Mouse (Mus musculus) hindbrain, embryonic 16.5 days (tissue): ENCODE results near the gene 4921536K21Rik. TPM values are rescaled to one million over a fixed set of nuclear protein-coding genes. Genes with fewer than 3 reads are reported as not detected.
"Not testable (repeated sequence)": the region's sequence is repeated elsewhere in the genome, so short reads cannot be mapped to it uniquely, and the experiment has no call there.

ENCODE experiments used
- ATAC-seq: fragments of 200-750 bp; cut with Nextera tagmentation; 2 replicates; pipeline ENCODE4 v1.8.0; 2017; ENCODE audit warnings: moderate TSS enrichment, moderate library complexity
- H3K27ac ChIP-seq: fragments of 300-500 bp; sonication (generic); 2 replicates; pipeline ENCODE4 v1.5.1; 2014; ENCODE audit warnings: low read depth, mild to moderate bottlenecking, control low read depth, low read length, moderate library complexity
- H3K27me3 ChIP-seq: fragments of 300-500 bp; sonication (generic); replicated peaks from 2 replicates; pipeline ENCODE4 v1.6.1; 2014; ENCODE audit warnings: low read length; ENCODE audit not compliant: control insufficient read depth, insufficient read depth
- H3K36me3 ChIP-seq: fragments of 300-500 bp; sonication (generic); 2 replicates; pipeline ENCODE4 v1.6.1; 2014; ENCODE audit warnings: mild to moderate bottlenecking, low read length, moderate library complexity, mixed read lengths; ENCODE audit not compliant: control insufficient read depth, insufficient read depth
- H3K4me1 ChIP-seq: fragments of 300-500 bp; sonication (generic); 2 replicates; pipeline ENCODE4 v1.6.1; 2014; ENCODE audit warnings: low read depth, low read length; ENCODE audit not compliant: control insufficient read depth, insufficient read depth
- H3K4me2 ChIP-seq: fragments of 300-500 bp; sonication (generic); 2 replicates; pipeline ENCODE4 v1.6.1; 2014; ENCODE audit warnings: mild to moderate bottlenecking, low read length, control low read depth, moderate library complexity
- H3K4me3 ChIP-seq: fragments of 300-500 bp; sonication (generic); 2 replicates; pipeline ENCODE4 v1.5.1; 2014; ENCODE audit warnings: mild to moderate bottlenecking, low read length, control low read depth, moderate library complexity
- H3K9ac ChIP-seq: fragments of 300-500 bp; sonication (generic); 2 replicates; pipeline ENCODE4 v1.6.1; 2014; ENCODE audit warnings: low read depth, mild to moderate bottlenecking, control low read depth, low read length, moderate library complexity
- H3K9me3 ChIP-seq: fragments of 300-500 bp; sonication (generic); 2 replicates; pipeline ENCODE4 v1.6.1; 2014; ENCODE audit warnings: mild to moderate bottlenecking, low read length, moderate library complexity; ENCODE audit not compliant: control insufficient read depth
- WGBS: fragments of 180-500 bp; shearing (Covaris S2); extraction: QIAGEN DNeasy Blood & Tissue Kit; methylation state at CpG from one replicate; pipeline ENCODE4 v1.1.7; 2014; 5-methylcytosine and 5-hydroxymethylcytosine counted together
- polyA plus RNA-seq: library from polyadenylated mRNA; unstranded; fragments of >200 nt; fragmentation: Nextera tagmentation; extraction: Ambion mirVana; gene quantifications from 2 replicates; pipeline ENCODE4 v1.2.1, GENCODE M21; 2015

4921536K21Rik gene
- polyA plus RNA-seq, 1 experiment from 2014 or later, result 0.88 TPM

DNA sequence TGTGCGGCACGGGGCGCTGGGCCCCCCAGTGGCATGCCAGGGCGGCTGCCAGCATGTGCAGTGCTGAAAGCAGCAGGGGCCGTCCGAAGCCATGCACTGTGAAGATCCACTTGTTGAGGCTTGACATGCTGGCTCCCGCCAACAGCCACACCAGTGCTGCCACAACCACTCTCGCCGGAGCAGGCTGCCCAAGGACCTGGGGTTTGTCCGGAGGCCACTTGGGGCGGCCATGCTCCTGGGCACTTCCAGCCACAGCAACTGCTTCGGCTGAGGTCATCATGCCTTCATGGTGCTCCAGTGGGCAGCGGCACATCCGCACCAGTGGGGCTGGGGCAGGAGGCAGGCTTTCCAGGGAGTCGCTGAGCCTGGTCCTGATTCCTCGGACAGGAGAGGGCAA lies 18.0 kb upstream of the 4921536K21Rik start:
- peak overlapping the region; percentile 88 for H3K27ac ChIP-seq
- H3K4me1 ChIP-seq, result peaks cover 49% of the 10 kb centered on the region
- peak overlapping the region; percentile 78 for H3K4me3 ChIP-seq
- no peaks in the 10 kb centered on the region for H3K27me3 ChIP-seq
- 3% methylated on average over 16 of the region's 16 CpGs for WGBS
- no peaks in the 10 kb centered on the region for H3K9me3 ChIP-seq
- peak; percentile 18 for ATAC-seq
- H3K4me2 ChIP-seq, result peak overlapping the region; percentile 94
- H3K36me3 ChIP-seq, result no peaks in the 10 kb centered on the region
- H3K9ac ChIP-seq, result peak overlapping the region; percentile 79

GRCm38 (mm10) chr11:3912100-3912874 lies 17.4 kb upstream of the 4921536K21Rik start:
- Histone ChIP-seq H3K9me3 (no peaks in the 10 kb centered on the region), H3K36me3 (peaks cover under 1% of the 10 kb centered on the region; the same call in 1 of the 2 replicates), H3K4me2 (peak overlapping the region; percentile 94), H3K9ac (peak overlapping the region; percentile 79), H3K27ac (peak overlapping the region; percentile 88), H3K4me1 (peaks cover 49% of the 10 kb centered on the region), H3K4me3 (peak overlapping the region; percentile 78), H3K27me3 (no peaks in the 10 kb centered on the region)
- peak; percentile 13 for ATAC-seq
- WGBS, result 10% methylated on average over 19 of the region's 19 CpGs

- ATAC-seq, H3K27me3 ChIP-seq, H3K27ac ChIP-seq, H3K9ac ChIP-seq, H3K9me3 ChIP-seq, H3K36me3 ChIP-seq: not testable (repeated sequence)
- peak overlapping the region; percentile 94 for H3K4me2 ChIP-seq
- peak overlapping the region; percentile 24 for H3K4me3 ChIP-seq
- WGBS, result 91% methylated on average over 5 of the region's 6 CpGs
- peaks cover 49% of the 10 kb centered on the region for H3K4me1 ChIP-seq
Observed at GRCm38 (mm10) chr11:3911440-3911839, 16.5 kb upstream of the 4921536K21Rik start.

- Histone ChIP-seq H3K27ac (no peak overlapping the region), H3K9ac (peak overlapping the region; percentile 43), H3K4me2 (peak overlapping the region; percentile 94), H3K4me1 (peaks cover 49% of the 10 kb centered on the region), H3K4me3 (peak overlapping the region; percentile 24), H3K9me3 (no peaks in the 10 kb centered on the region), H3K27me3 (no peaks in the 10 kb centered on the region), H3K36me3 (peaks cover 3% of the 10 kb centered on the region; the same call in 1 of the 2 replicates)
- WGBS, result 58% methylated on average over 5 of the region's 5 CpGs
- ATAC-seq, result no peak
Observed at GRCm38 (mm10) chr11:3910513-3911310, 15.8 kb upstream of the 4921536K21Rik start.

GRCm38 (mm10) chr11:3909236-3909635 lies 14.3 kb upstream of the 4921536K21Rik start:
- peak overlapping the region; percentile 25 for H3K4me2 ChIP-seq
- no peaks in the 10 kb centered on the region for H3K9me3 ChIP-seq
- peaks cover 46% of the 10 kb centered on the region for H3K4me1 ChIP-seq
- H3K27ac ChIP-seq, result no peak overlapping the region
- 94% methylated on average over 4 of the region's 4 CpGs for WGBS
- H3K36me3 ChIP-seq, result peaks cover 3% of the 10 kb centered on the region; the same call in 1 of the 2 replicates
- no peak overlapping the region for H3K9ac ChIP-seq
- H3K27me3 ChIP-seq, result no peaks in the 10 kb centered on the region
- ATAC-seq, result no peak
- H3K4me3 ChIP-seq, result no peak overlapping the region

DNA sequence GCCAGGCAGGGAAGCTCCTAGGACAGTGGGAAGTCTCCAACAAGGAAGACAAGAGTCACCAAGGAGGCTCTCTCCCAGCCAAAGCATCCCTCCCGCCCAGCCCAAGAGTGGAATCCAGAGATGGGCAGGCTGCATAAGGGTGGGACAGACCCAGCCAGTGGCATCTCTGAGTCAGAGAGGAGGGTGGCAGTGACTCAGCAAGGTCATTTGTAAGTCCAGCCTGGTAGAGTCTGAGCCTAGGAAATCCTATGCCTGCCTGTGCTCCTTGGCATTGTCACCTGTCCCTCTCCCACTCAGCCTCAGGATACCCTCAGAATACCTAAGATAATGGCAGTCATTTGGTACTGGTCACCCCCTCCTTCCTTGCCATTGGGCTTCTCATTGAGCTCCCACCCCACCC lies 10.5 kb upstream of the 4921536K21Rik start:
- Histone ChIP-seq H3K27ac (no peak overlapping the region), H3K4me1 (peaks cover 21% of the 10 kb centered on the region), H3K9ac (no peak overlapping the region), H3K4me2 (no peak overlapping the region), H3K9me3 (no peaks in the 10 kb centered on the region), H3K4me3 (no peak overlapping the region), H3K27me3 (no peaks in the 10 kb centered on the region), H3K36me3 (peaks cover 3% of the 10 kb centered on the region; the same call in 1 of the 2 replicates)
- ATAC-seq, result no peak
- 100% methylated on average over 1 of the region's 1 CpGs for WGBS

GRCm38 (mm10) chr11:3904673-3905072 lies 9.8 kb upstream of the 4921536K21Rik start:
- Histone ChIP-seq H3K36me3 (peaks cover 3% of the 10 kb centered on the region; the same call in 1 of the 2 replicates), H3K27ac (no peak overlapping the region), H3K4me2 (no peak overlapping the region), H3K4me1 (peaks cover 13% of the 10 kb centered on the region), H3K9ac (no peak overlapping the region), H3K4me3 (no peak overlapping the region), H3K27me3 (no peaks in the 10 kb centered on the region), H3K9me3 (no peaks in the 10 kb centered on the region)
- 78% methylated on average over 6 of the region's 6 CpGs for WGBS
- ATAC-seq, result no peak

- Histone ChIP-seq H3K27ac (0 out of 2 replicates have a peak overlapping the region, but pooled peaks have one; percentile 13), H3K9ac (no peak overlapping the region), H3K4me2 (no peak overlapping the region), H3K27me3 (no peaks in the 10 kb centered on the region), H3K9me3 (no peaks in the 10 kb centered on the region), H3K36me3 (peaks cover 3% of the 10 kb centered on the region; the same call in 1 of the 2 replicates), H3K4me3 (no peak overlapping the region), H3K4me1 (no peaks in the 10 kb centered on the region; the same call in 1 of the 2 replicates)
- WGBS, result 64% methylated on average over 5 of the region's 5 CpGs
- peak; percentile 54 for ATAC-seq
Observed at GRCm38 (mm10) chr11:3903046-3903445, 8.1 kb upstream of the 4921536K21Rik start.

GRCm38 (mm10) chr11:3902516-3902915 lies 7.6 kb upstream of the 4921536K21Rik start:
- Histone ChIP-seq H3K27me3 (no peaks in the 10 kb centered on the region), H3K9ac (no peak overlapping the region), H3K27ac (no peak overlapping the region), H3K4me3 (no peak overlapping the region), H3K4me2 (no peak overlapping the region), H3K9me3 (no peaks in the 10 kb centered on the region), H3K36me3 (peaks cover 3% of the 10 kb centered on the region; the same call in 1 of the 2 replicates), H3K4me1 (no peaks in the 10 kb centered on the region; the same call in 1 of the 2 replicates)
- WGBS, result 89% methylated on average over 3 of the region's 3 CpGs
- ATAC-seq, result no peak
